Mouse (Mus musculus) ES-Bruce4 (cell line): ENCODE measurements at regions not wholly inside any gene's neighbourhood (a gene's known extent, or its start where the extent isn't known, plus 50 kb on each side); places are given as distances from the start of the nearest gene placed in this dataset.

Source experiments
- H3K27ac ChIP-seq: 2 replicates; pipeline ENCODE4 v1.5.1; 2012; ENCODE audit warnings: low read length, inconsistent platforms; ENCODE audit not compliant: insufficient read depth
- H3K27me3 ChIP-seq: 2 replicates; pipeline ENCODE4 v1.6.1; 2012; ENCODE audit warnings: mild to moderate bottlenecking, low read length, inconsistent platforms; ENCODE audit not compliant: control insufficient read depth, poor library complexity, insufficient read depth, severe bottlenecking
- H3K36me3 ChIP-seq: 2 replicates; pipeline ENCODE4 v1.6.1; 2012; ENCODE audit warnings: inconsistent platforms, mild to moderate bottlenecking, low read length, moderate library complexity; ENCODE audit not compliant: control insufficient read depth, poor library complexity, insufficient read depth, severe bottlenecking
- H3K4me1 ChIP-seq: one replicate; pipeline ENCODE4 v1.8.1; 2011; ENCODE audit warnings: low read length; ENCODE audit not compliant: control insufficient read depth, insufficient read depth
- H3K4me3 ChIP-seq: 2 replicates; pipeline ENCODE4 v1.5.1; 2011; ENCODE audit warnings: low read depth, mild to moderate bottlenecking, low read length
- H3K9ac ChIP-seq: 2 replicates; pipeline ENCODE4 v1.6.1; 2012; ENCODE audit warnings: low read depth, mild to moderate bottlenecking, inconsistent platforms; ENCODE audit not compliant: poor library complexity, severe bottlenecking
- H3K9me3 ChIP-seq: replicated peaks from 2 replicates; pipeline ENCODE4 v1.6.1; 2012; ENCODE audit warnings: mild to moderate bottlenecking, low read length, inconsistent platforms; ENCODE audit not compliant: control insufficient read depth, poor library complexity, insufficient read depth, severe bottlenecking
- CTCF ChIP-seq: IDR thresholded peaks from one replicate; pipeline ENCODE4 v1.8.1; 2011; ENCODE audit warnings: low read depth, low read length
- EP300 ChIP-seq: IDR thresholded peaks from 2 replicates; pipeline ENCODE4 v1.6.1; 2011; ENCODE audit warnings: low read depth, low read length; ENCODE audit not compliant: insufficient read depth
- POLR2A ChIP-seq: IDR thresholded peaks from one replicate; pipeline ENCODE4 v1.8.1; 2011; ENCODE audit warnings: low read length; ENCODE audit not compliant: insufficient read depth

DNA sequence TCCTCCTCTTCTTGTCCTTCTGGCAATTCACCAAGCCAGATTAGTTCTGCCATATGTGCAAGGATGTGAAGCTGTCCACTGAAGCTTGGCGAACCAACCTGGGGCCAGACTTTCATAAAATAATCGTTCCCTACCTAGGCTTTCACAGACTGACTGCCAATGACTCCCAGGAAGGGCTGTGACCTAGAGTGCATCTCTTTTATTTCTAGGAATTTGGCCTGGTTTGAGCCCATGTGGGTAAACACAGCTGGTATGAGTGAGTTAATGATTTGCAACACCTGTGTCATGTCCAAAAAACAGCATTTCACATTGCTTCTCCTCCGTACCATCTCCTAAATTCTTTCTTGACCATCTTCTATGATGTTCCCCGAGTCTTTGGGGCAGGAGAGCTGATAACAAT is 178.0 kb upstream of the A1bg start:
- no peaks in the 10 kb centered on the region for H3K4me1 ChIP-seq
- no peak overlapping the region for H3K9ac ChIP-seq
- H3K9me3 ChIP-seq: no peaks in the 10 kb centered on the region
- H3K36me3 ChIP-seq: no peaks in the 10 kb centered on the region
- TF ChIP-seq CTCF: no peak
- TF ChIP-seq POLR2A: no peak
- TF ChIP-seq EP300: no peak
- no peaks in the 10 kb centered on the region for H3K27me3 ChIP-seq
- no peak overlapping the region for H3K27ac ChIP-seq
- H3K4me3 ChIP-seq: no peak overlapping the region

DNA sequence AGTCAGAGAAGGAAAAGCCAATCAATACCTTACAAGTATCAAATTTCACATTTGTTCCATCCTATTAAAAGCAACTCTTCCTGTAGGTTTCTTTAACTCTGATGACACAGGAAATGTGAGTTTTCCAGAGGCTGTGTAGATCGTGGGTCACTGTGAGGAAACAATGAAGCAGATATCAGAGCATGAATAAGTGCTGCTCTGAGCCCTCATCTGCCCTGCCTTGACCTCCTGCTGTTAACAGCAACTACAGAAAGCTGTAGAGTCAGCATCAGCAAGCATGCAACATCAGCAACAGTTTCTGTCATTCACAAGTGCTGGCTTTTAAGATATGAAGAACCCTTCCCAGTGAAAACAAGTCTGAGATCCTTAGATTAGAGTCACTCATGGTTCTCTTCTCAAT is 176.2 kb upstream of the A1bg start:
- H3K27ac ChIP-seq: no peak overlapping the region
- TF ChIP-seq EP300 (no peak), CTCF (no peak), POLR2A (no peak)
- no peaks in the 10 kb centered on the region for H3K9me3 ChIP-seq
- no peaks in the 10 kb centered on the region for H3K27me3 ChIP-seq
- no peaks in the 10 kb centered on the region for H3K36me3 ChIP-seq
- no peak overlapping the region for H3K4me3 ChIP-seq
- no peak overlapping the region for H3K9ac ChIP-seq
- no peaks in the 10 kb centered on the region for H3K4me1 ChIP-seq

GRCm38 (mm10) chr15:61098519-61098918 is 175.7 kb upstream of the A1bg start:
- Histone ChIP-seq H3K36me3 (no peaks in the 10 kb centered on the region), H3K27ac (no peak overlapping the region), H3K4me3 (no peak overlapping the region), H3K27me3 (no peaks in the 10 kb centered on the region), H3K9me3 (no peaks in the 10 kb centered on the region), H3K9ac (no peak overlapping the region), H3K4me1 (no peaks in the 10 kb centered on the region)
- no peak for TF ChIP-seq EP300
- TF ChIP-seq CTCF: no peak

GRCm38 (mm10) chr15:61096021-61096781 is 173.4 kb upstream of the A1bg start:
- H3K27ac ChIP-seq: no peak overlapping the region
- no peaks in the 10 kb centered on the region for H3K27me3 ChIP-seq
- TF ChIP-seq EP300 (no peak), POLR2A (no peak), CTCF (no peak)
- no peaks in the 10 kb centered on the region for H3K4me1 ChIP-seq
- H3K36me3 ChIP-seq: no peaks in the 10 kb centered on the region
- H3K9ac ChIP-seq: no peak overlapping the region
- no peak overlapping the region for H3K4me3 ChIP-seq
- no peaks in the 10 kb centered on the region for H3K9me3 ChIP-seq

- no peak overlapping the region for H3K4me3 ChIP-seq
These were observed 132.3 kb upstream of the A1bg start for GRCm38 (mm10) chr15:61055017-61055609.

GRCm38 (mm10) chr15:61051363-61051762 is 128.6 kb upstream of the A1bg start:
- Histone ChIP-seq H3K9ac (no peak overlapping the region), H3K9me3 (no peaks in the 10 kb centered on the region), H3K27me3 (no peaks in the 10 kb centered on the region), H3K4me3 (no peak overlapping the region), H3K4me1 (no peaks in the 10 kb centered on the region), H3K27ac (no peak overlapping the region), H3K36me3 (no peaks in the 10 kb centered on the region)
- TF ChIP-seq EP300: no peak
- no peak for TF ChIP-seq POLR2A
- TF ChIP-seq CTCF: no peak

More at GRCm38 (mm10) chr15:61055017-61055609, 132.3 kb upstream of the A1bg start:
- H3K9ac ChIP-seq: no peak overlapping the region
- H3K27me3 ChIP-seq: no peaks in the 10 kb centered on the region
- no peak overlapping the region for H3K27ac ChIP-seq
- H3K4me1 ChIP-seq: no peaks in the 10 kb centered on the region
- TF ChIP-seq CTCF (no peak), EP300 (no peak), POLR2A (no peak)
- H3K36me3 ChIP-seq: no peaks in the 10 kb centered on the region
- no peaks in the 10 kb centered on the region for H3K9me3 ChIP-seq
